Mouse (Mus musculus) stomach, postnatal 0 days (tissue): ENCODE data around the gene Pex16.

Source experiments
- CTCF ChIP-seq: IDR thresholded peaks from 2 replicates; pipeline ENCODE4 v1.5.1; 2016; ENCODE audit warnings: antibody characterized with exemption, low read depth, mild to moderate bottlenecking, moderate library complexity
- EP300 ChIP-seq: optimal IDR thresholded peaks from 2 replicates; pipeline ENCODE3; 2016; ENCODE audit warnings: antibody characterized with exemption

DNA sequence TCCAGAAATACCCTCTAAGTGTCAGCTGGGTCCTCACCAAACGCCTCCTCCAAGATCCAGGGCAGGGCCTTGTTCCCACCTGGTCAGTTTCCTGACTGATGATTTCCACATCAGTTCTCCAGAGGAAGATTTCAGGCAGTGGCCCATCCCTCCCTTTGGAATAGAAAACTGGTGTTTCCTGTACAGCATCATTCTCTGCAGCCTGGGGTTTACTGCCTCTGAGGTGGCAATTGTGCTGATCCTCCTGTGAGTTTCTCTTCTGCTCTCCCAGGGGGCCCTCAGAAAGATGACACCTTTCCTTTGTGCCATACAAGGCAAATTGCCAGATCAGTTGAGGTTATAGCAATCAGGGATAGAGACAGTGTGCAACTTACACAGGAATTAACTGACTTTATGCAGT is 48.3 kb upstream of the Pex16 start:
- TF ChIP-seq CTCF (no peak), EP300 (no peak)
